Mouse (Mus musculus) ovary, postnatal 10 days (tissue): ENCODE data around the gene Dnal1.
A peak's percentile ranks its signal among the peaks of the same experiment; 100 is the strongest.
"Not testable (repeated sequence)": the region's sequence is repeated elsewhere in the genome, so short reads cannot be mapped to it uniquely, and the experiment has no call there.

Experiments
- DNase-seq: peaks from one replicate; pipeline ENCODE4 v3.0.0; 2022; ENCODE audit warnings: low spot score

Gene Dnal1

DNA sequence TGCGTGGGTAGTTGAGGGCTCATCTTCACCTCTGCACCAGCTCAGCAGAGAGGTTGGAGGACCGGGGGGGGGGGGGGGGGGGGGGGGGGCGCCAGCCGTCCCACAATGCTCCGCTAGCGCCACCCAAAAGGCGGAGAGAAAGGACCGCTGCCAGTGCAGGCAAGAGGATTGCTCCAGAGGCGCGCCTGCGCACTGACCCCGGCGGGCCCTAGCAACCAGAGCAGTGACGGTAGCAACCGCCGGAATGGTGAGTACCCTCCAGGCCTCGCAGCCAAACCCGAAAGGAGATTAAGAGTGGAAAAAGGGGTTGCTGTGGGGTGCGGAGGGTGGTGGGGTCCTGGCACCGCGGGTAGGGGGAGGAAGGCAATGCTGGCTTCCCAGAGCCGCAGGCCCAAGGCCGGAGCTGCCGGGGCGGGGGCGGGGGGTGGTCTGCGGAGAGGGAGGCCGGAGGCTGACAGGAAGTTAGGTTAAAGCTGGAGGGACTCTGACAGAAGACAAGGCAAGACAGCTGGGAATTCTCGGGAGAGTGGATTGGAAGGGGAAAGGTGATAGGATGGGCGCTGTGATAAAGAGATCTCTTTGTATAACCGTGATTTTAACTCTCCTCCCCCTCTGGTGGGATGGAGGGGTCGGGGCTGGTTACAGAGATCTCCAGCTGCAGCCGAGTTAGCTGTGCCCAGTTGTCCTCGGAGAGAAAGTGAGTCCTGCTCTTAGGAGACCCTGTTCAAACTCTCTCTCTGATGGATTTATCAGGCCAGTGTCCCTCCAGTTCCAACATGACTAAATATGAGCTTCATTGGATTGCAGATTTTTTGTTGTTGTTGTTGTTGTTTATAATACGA, at the start of gene Dnal1:
Gene Dnal1, plus strand, starts transcription at position 214 of the 842 bp plus-strand sequence.
- DNase-seq, result peak; percentile 69

DNA sequence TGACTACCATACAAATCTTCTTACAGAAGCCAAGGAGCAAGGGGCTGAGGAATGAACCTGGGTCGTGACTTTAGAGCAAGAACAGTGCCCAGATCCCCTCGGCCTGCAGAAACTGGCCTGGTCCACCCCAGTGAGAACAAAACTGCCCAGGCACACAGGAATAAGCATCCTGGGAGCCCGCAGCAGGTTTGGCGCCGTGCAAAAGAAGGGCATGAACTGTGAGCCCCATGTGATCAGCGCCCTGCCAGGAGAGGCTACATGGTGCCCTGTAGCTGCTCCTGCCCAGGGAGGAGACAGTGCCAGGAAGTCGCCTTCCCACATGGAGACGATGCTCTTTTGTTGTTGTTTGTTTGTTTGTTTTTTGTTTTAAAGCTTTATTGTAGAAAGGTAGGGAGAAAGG, 49.5 kb upstream of the Dnal1 start:
- no peak for DNase-seq

DNA sequence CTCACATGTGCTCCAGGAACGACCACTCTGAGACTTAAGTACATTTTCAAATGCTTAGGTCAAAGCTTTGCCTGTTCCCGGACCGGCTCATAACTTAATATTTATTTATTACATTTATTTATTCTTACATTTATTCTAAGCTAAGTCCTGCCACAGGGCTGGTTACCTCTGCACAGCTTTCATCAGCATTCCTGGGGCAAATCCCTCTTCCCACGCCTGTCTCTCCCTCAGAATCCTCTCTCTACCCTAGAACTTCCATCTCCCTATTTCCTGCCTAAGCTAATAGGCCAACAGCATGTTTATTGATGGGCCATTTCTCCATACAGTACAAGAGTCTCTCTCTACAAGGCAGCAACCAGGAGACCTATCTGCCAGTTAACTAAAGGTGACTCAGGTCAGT, 46.4 kb upstream of the Dnal1 start:
- no peak for DNase-seq

DNA sequence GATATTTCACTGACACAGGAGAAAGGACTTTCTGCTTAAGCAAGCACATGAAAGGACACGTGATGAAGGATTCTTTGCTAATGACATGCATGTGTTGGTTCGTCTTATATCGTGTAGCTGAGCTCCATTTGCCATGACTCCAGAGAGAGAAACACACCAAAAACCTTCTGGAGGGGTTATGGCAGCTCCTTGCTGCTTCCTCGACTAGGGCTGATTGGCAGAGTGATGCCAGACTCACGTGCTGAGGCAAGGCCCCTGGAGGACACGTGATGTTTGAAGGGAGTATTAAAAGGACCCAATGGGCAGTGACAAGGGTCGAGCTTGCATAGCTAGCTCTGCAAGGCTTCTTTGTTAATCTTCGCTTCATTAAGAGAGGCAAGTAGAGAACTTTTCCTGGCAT, 45.9 kb upstream of the Dnal1 start:
- no peak for DNase-seq

DNA sequence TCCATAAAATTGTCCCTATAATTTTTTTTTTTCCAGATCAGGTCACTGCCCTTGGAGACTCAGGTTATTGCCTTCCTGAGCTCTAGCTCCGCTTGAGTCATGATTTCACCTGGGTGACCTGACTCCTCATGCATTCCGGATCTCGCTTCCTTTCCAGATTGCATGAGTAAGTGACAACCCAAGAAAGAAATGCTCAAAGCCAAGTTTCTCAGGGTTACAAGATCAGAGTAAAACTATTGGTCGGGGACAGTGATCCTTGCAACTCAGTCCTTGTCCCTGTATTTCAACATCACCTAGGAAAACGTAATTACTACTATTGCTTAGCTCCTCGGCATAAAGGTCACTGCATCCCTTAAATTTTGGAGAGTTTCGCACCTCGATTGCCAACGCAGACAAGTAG, 45.2 kb upstream of the Dnal1 start, which contains the start of gene Acot5:
Gene Acot5, plus strand, starts transcription at position 340 of the 400 bp plus-strand sequence.
- no peak for DNase-seq

DNA sequence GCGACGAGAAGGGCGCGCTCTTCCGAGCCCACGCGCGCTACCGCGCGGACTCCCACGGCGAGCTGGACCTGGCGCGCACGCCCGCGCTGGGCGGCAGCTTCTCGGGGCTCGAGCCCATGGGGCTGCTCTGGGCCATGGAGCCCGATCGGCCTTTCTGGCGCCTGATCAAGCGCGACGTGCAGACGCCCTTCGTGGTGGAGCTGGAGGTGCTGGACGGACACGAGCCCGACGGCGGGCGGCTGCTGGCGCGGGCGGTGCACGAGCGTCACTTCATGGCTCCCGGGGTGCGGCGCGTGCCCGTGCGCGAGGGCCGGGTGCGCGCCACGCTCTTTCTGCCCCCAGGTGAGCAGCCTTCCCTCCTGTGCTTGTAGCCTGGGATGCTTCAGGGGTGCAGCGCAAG, 44.6 kb upstream of the Dnal1 start:
- DNase-seq, result peak; percentile 11

DNA sequence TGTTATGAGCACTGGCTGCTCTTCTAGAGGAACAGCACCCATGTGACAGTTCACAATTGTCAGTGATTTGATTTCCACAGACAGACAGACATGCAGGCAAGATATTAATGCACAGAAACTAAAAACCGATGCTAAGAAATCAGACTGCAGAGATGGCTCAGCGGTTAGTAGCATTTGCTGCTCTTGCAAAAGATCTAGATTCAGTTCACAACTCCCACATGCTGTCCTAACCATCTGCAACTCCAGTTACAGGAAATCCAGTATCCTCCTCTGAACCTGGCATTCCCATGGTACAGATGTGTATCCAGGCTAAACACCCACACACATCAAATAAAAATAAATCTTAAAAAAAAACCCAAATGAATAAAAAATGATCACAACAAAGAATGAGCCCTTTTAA, 42.5 kb upstream of the Dnal1 start:
- no peak for DNase-seq

DNA sequence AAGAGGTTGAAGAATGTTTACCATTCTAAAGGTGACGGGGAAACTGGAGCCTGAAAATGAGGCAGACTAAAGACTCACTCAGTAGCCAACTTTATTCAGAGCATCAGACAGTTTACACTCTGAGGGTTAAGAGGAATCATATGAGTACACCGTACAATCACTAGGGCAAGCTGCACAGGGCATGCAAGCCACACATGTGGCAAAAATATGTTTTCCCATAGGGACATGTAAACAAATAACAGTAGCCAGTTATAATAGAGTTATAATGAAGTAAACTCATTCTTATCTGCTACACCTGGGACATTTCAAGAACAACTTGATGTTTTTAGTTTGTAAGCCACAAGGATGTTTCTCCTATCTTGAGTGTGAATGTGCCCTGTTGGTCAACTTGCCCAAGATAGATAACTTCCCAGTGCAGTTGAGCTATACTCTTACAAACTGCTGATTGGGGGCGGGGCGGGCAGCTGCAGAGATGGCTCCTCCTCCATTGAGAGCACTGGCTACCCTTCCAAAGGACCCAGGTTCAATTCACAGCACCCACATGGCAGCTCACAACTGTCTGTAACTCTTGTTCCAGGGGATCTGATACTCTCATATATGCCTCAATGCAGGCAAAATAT, 36.7 kb upstream of the Dnal1 start:
- no peak for DNase-seq

DNA sequence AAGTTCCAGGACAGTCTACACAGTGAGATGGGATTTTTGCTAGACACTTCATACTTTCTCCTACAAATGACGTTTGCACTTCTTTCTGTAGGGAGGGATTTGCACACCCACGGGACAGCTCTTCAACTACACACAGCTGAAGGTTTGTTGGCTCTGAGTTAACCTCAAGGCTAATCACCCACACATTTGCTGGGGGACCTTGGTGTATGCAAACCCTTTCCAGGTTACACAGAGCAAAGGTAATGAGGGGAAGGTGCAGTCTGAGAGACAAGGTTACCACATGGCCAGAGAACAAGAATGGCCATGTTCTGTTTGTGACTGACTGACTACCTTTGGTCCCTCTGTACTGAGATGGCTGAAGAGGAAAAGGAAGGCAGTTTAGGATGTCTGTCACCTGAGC, 30.3 kb upstream of the Dnal1 start:
- DNase-seq, result no peak

DNA sequence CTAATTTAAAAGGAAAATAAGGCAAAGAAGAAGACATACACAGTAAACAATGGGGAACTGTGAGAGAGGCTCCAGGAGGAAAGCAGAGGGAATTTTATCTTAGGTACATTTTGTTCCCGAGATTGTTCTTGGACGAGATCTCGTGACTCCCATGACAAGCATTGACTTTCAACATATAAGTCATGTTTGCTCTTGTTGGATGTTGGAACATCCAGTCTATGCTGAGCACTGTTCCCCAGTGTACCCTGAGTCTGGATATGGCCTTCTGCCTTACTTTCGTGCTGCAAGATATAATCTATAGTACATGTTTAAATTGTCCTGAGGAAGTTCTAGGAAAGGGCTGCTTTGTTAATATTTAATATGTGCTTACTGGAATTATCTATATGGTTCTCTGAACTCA, 29.6 kb upstream of the Dnal1 start:
- DNase-seq, result no peak

DNA sequence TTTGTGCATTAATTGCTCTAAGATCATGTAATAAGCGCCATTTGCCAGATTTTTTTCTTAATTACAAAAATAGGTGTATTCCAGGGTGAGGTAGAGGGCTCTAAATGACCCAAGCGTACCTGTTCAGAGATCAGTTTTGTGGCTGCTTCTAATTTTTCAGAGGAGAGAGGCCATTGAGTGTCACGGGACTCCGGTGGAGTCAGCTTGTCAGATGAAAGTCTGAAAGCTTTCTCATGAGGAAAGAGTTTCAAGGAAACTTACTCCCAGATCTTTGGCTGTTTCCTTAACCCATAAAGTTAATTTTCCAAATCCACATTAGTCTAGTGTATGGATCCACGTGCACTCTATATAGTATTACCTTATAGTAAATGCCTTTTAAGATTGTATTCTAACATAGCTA, 19.5 kb upstream of the Dnal1 start:
- DNase-seq, result not testable (repeated sequence)

DNA sequence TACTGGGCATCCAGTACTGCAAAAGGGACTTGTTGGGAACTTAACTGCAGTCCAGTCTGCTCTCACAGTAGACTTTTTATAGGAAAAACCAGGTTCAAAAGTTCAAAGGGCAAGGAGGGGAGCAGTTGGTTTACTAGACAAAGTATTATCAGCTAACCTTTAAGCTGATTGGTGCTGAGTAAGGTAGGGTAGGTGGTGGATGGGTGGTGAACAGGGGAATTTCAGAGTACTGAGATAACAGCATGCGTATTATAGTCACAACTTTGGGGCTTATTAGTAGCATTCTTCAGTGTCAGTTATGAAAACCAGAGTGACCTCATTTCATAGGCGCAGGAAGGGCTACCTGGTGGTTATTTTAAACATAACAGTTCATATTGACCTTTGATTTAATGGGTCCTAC, 14.6 kb upstream of the Dnal1 start:
- no peak for DNase-seq

DNA sequence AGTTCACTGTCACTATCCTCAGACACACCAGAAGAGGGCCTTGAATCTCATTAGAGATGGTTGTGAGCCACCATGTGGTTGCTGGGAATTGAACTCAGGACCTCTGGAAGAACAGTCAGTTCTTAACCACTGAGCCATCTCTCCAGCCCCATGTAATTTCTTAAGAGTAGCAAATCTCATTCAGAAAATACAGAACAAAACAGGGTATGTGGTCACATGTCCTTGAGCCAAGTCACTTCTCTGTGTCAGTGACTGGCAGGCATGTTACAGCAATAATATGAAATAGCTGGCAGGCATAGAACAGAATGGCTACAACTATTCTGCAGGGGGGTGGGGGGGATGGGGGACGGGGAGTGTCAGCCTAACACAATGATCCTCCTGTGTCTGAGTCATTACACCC, 14.1 kb upstream of the Dnal1 start:
- no peak for DNase-seq

DNA sequence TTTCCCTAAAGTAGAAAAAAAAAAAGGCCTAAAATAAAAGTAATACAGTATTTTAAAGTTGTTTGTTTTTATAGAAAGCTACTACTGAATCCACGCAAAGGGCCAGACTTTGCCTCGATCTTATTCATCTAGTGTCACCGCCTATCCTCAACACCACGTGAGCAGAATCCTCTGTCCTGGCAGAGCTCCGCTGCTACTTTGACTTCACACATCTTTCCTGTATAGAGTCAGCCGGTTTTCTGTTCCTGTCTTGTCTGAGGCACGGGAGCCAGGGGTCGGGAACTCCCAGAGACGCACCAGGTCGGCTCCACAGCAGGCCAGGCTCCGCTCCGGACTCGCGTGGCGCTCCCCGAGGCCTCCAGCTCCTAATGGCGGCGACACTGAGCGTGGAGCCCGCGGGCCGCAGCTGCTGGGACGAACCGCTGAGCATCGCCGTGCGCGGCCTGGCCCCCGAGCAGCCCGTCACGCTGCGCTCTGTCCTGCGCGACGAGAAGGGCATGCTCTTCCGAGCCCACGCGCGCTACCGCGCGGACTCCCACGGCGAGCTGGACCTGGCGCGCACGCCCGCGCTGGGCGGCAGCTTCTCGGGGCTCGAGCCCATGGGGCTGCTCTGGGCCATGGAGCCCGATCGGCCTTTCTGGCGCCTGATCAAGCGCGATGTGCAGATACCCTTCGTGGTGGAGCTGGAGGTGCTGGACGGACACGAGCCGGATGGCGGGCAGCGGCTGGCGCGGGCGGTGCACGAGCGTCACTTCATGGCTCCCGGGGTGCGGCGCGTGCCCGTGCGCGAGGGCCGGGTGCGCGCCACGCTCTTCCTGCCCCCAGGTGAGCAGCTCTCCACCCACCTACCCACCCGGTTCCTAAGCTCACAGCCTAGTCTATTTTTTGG, 13.3 kb upstream of the Dnal1 start, which contains the start of gene Acot6:
Gene Acot6, plus strand, starts transcription at position 51 of the 889 bp plus-strand sequence.
- peak; percentile 18 for DNase-seq

DNA sequence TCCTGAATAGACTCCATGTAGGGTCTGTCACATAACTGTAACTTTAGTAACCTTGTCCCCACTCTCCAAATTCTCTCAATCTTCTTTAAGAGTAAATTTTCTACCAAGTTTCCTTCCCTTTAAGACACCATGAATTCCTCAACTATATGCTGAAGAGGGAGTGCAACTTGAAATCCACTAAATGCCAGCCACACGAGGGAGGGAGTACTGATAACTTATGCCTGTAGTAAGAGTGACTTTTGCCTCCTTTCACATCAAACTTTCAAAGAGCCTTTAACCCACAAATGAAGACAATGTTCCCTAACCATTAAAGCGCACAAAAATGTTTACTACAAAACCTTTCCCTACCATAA, 12.7 kb upstream of the Dnal1 start:
- no peak for DNase-seq

DNA sequence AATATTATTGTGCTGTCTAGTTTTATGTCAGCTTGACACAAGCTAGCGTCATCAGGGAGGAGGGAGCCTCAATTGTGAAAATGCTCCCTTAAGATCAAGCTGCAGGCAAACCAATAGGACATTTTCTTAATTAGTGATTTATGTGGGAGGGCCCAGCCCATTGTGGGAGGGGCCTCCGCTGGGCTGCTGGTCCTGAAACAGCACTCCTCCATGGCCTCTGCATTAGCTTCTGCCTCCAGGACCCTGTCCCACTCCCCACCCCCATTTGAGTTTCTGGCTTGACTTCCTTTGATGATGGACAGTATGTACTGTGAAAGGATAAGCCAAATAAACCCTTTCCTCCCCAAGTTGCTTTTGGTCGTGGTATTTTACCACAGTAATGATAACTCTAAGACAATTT, 7.2 kb upstream of the Dnal1 start:
- DNase-seq, result no peak

DNA sequence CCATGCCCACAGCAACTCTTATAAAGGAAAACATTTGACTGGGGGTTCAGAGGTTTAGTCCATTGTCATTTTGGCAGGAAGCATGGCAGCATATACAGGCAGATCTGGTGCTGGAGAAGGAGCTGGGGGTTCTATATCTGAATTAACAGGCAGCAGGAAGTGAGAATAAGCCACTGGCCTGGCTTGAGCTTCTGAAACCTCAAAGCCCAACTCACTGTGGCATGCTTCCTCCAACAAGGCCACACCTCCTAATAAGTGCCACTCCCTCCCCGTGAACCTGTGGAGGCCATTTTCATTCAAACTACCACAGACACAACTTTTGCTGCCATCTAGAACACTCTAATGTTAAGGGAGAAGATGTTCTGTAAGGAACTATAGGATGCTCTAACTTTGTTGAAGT, 6.5 kb upstream of the Dnal1 start:
- DNase-seq, result no peak

DNA sequence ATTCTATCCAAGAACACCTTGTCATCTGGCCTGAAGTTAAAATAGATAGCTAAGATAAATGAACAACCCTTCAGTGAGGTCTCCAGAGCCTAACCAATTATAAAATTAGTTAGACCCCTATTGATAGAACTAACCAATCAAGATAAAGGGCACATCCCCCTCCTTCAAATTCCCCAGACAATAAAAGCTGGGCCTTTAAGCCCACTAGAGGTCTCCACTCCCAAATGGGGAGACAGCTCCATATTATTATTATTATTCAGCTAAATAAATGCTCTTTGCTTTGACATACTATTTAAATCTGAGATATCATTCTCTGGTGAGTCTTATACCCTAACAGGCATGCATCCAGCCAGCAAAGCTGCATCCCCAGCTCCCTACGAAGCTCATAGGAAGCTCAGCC, 4.2 kb upstream of the Dnal1 start:
- DNase-seq, result no peak

DNA sequence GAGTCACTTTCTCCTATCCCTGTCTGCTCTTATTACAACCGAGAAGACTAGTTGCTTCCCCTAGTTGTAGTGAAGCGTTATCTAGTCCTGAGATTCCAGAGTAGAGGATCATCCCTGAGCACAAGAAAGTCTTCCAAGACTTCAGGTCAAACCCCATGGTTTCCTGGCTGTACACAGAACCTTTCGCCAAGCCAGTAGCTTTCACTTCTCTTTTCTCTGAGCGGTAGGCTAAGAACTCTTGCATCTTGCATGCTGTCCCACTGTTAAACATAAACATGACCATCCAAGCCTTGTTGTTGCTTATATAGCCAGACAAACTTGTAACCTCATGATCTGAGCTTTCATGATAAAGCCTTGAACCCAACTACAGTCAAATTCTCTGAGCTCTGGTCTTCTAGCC, 3.4 kb upstream of the Dnal1 start:
- no peak for DNase-seq

DNA sequence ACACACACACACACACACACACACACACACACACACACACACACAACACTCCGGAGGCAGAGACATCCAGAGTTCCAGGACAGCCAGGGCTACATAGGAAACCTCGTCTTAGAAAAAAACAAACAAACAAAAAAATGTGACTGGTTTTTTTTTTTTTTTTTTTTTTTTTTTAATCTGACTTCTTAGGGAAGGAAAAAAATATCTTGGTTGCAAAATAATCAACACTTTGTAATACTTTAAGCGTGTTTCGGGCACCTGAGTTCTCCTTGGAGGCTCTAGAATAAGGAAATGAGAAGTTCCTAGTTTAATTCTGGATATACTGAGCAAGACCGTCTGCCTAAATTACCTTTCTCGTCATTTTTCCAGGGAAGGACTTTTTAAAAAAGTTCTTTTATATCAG, 490 bp upstream of the Dnal1 start:
- DNase-seq, result no peak

DNA sequence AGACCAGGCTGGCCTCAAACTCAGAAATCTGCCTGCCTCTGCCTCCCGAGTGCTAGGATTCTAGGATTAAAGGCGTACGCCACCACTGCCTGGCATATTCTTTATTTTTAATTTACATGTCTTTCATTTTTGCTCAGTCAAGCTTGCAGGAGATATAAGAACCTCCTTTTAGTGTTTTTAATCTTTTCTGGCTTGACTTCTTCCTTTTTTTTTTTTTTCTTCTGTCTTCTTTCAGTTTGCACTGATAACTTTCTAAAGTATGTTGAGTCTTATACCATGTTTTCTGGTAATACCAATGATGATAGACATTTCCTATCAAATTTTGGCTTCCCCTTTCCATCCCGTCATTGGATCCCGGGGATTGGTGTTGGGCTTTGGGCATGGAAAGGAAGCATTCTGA, 5.4 kb downstream of the Dnal1 start:
- DNase-seq, result no peak

DNA sequence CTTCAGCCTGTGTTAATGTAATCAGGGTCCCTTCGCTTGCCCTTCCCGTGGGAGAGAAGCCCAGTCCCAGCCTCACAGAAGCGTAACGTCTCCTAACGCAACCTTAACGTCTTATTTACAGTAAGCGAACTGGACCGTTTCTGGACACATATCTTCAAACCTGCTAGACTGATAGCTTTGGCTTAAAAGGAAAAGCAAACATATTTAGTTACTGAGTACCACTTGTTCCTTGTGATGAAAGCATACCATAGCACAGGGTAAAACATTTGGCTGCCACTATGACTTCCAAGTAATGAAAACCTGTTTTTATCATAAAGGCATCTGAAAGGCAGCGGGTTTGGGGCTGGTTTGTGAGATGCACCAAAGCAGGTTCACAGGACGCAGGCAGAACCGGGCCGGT, 11.7 kb downstream of the Dnal1 start:
- no peak for DNase-seq

DNA sequence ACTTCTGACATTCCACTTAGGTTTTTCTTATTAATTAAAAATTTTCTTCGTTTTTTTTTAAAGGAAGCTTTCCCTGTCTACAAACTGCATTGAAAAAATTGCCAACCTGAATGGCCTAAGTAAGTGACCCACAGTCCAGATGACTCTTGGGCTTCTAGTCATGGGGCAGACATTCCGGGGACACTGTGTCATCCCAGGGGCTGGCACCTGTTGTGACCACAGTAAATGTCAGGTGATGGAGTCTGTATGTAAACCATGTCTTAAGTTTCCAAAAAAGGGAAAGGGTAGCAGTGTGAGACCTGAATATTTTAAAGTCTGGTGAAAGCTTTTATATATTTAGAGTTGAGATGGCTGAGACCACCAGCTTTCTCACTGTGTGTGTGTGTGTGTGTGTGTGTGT, 12.7 kb downstream of the Dnal1 start:
- no peak for DNase-seq
